Mouse (Mus musculus) intestine, embryonic 15.5 days (tissue): ENCODE measurements at regions not wholly inside any gene's neighbourhood (a gene's known extent, or its start where the extent isn't known, plus 50 kb on each side); places are given as distances from the start of the nearest gene placed in this dataset.
"Not testable (repeated sequence)": the region's sequence is repeated elsewhere in the genome, so short reads cannot be mapped to it uniquely, and the experiment has no call there.

Source experiments
- ATAC-seq: fragments of 200-750 bp; cut with Nextera tagmentation; 2 replicates; pipeline ENCODE4 v1.8.0; 2017; ENCODE audit warnings: moderate TSS enrichment, moderate library complexity
- H3K27ac ChIP-seq: fragments of 300-500 bp; sonication (generic); 2 replicates; pipeline ENCODE4 v1.5.1; 2015; ENCODE audit warnings: mild to moderate bottlenecking, inconsistent platforms
- H3K27me3 ChIP-seq: fragments of 300-500 bp; sonication (generic); replicated peaks from 2 replicates; pipeline ENCODE4 v1.6.1; 2015; ENCODE audit warnings: inconsistent platforms
- H3K36me3 ChIP-seq: fragments of 300-500 bp; sonication (generic); 2 replicates; pipeline ENCODE4 v1.6.1; 2015; ENCODE audit warnings: inconsistent platforms
- H3K4me1 ChIP-seq: fragments of 300-500 bp; sonication (generic); replicated peaks from 2 replicates; pipeline ENCODE4 v1.6.1; 2015; ENCODE audit warnings: inconsistent platforms
- H3K4me2 ChIP-seq: fragments of 300-500 bp; sonication (generic); replicated peaks from 2 replicates; pipeline ENCODE4 v1.6.1; 2015; ENCODE audit warnings: mild to moderate bottlenecking, inconsistent platforms
- H3K4me3 ChIP-seq: fragments of 300-500 bp; sonication (generic); replicated peaks from 2 replicates; pipeline ENCODE4 v1.5.1; 2015; ENCODE audit warnings: inconsistent platforms
- H3K9ac ChIP-seq: fragments of 300-500 bp; sonication (generic); 2 replicates; pipeline ENCODE4 v1.6.1; 2015; ENCODE audit warnings: inconsistent platforms
- H3K9me3 ChIP-seq: fragments of 300-500 bp; sonication (generic); 2 replicates; pipeline ENCODE4 v1.6.1; 2016; ENCODE audit warnings: inconsistent platforms
- WGBS: fragments of 180-500 bp; shearing (Covaris S2); methylation state at CpG from one replicate; pipeline ENCODE4 v1.1.7; 2015; 5-methylcytosine and 5-hydroxymethylcytosine counted together

DNA sequence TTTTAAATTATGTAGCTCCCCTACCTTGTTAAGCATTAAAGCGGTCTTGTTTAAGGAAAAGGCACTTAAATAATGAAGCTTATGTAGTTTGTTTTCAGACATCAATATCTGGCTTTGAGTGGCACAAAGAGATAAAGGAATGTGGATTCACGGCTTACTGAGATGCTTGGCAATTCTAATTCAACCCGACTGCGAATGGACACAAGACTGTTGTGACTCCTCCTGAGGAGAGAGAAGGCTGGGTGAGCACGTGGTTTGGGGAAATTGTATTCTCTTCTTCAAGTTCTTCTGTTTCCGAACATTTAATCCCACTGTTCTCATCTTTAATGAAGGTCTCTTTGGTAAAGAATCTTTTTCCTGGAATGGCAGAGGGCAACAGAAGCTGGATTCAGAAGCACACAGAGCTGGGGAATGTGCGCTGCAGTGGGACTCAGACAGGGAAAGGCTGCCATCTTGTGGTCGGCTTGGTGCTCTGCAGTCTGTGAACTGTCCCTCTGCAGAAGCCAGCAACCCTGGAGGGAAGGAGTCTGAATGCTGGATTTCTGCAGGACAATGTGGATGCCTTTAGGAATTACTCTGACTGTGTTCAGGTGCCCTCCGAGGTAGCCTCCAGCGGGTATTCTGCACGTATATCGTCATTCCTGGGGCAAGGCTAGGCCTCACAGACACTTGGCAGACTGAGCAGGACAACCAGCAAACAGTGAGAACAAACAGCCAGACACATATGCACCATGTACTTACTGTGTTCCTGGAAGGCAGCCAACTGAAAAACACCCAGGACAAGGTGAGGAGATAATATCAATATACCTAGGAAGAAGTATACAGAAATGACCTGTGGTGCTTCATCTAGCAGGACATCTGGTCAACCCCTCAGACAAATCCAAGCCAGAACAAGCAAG is 54.0 kb upstream of the Pax1 start:
- no peaks in the 10 kb centered on the region for H3K27me3 ChIP-seq
- H3K4me1 ChIP-seq = no peaks in the 10 kb centered on the region
- no peaks in the 10 kb centered on the region for H3K36me3 ChIP-seq
- 17% methylated on average over 12 of the region's 12 CpGs for WGBS
- H3K4me3 ChIP-seq = no peak overlapping the region
- H3K9me3 ChIP-seq = no peaks in the 10 kb centered on the region
- H3K4me2 ChIP-seq = no peak overlapping the region
- no peak overlapping the region for H3K27ac ChIP-seq
- peak; percentile 90 for ATAC-seq
- H3K9ac ChIP-seq = no peak overlapping the region

DNA sequence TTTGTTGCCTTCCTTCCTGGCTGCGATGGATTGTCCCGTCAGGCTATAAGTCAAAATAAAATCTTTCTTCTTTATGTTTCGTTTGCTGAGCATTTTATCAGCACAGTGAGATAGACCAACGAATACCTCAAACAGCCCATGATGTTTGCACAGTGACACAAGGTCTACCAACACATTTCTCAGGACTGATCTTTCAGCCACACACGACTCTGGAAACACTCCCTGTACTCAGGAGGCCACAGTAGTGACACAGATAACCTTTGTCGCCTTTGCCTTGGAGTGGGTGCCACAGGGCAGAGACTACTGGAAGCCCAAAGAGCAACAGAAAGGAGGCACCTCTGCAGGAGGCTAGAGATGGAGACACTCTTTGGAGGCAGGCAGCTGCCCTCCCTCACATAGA is 55.0 kb upstream of the Pax1 start:
- Histone ChIP-seq H3K9ac (no peak overlapping the region), H3K4me2 (no peak overlapping the region), H3K36me3 (no peaks in the 10 kb centered on the region), H3K27ac (no peak overlapping the region), H3K27me3 (no peaks in the 10 kb centered on the region), H3K4me3 (no peak overlapping the region), H3K9me3 (no peaks in the 10 kb centered on the region), H3K4me1 (no peaks in the 10 kb centered on the region)
- ATAC-seq = peak; percentile 62
- WGBS = 42% methylated on average over 6 of the region's 6 CpGs

DNA sequence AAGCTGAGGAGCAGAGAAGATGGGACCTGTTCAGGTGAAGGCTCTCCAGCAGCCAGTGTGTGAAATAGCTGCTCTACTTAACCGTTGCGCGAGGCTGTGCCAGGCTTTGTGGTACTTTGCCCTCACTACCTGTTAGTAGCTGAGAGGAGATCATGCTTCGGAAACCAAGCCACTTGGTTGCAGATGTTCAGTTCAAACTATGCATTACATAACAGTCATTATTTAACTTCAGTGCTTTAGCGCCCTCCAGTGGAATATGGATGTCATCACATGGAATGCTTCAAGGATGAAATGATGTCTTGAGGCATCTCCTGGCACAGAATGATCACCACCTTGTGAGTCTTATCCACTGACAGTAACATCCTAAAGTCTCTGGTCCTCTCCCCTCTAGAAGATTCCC is 56.5 kb upstream of the Pax1 start:
- Histone ChIP-seq H3K9me3 (no peaks in the 10 kb centered on the region), H3K27me3 (no peaks in the 10 kb centered on the region), H3K9ac (no peak overlapping the region), H3K4me1 (no peaks in the 10 kb centered on the region), H3K36me3 (no peaks in the 10 kb centered on the region), H3K4me3 (no peak overlapping the region), H3K27ac (no peak overlapping the region), H3K4me2 (no peak overlapping the region)
- WGBS = 35% methylated on average over 5 of the region's 5 CpGs
- 0 out of 2 replicates have a peak, but pooled peaks have one; percentile 19 for ATAC-seq

DNA sequence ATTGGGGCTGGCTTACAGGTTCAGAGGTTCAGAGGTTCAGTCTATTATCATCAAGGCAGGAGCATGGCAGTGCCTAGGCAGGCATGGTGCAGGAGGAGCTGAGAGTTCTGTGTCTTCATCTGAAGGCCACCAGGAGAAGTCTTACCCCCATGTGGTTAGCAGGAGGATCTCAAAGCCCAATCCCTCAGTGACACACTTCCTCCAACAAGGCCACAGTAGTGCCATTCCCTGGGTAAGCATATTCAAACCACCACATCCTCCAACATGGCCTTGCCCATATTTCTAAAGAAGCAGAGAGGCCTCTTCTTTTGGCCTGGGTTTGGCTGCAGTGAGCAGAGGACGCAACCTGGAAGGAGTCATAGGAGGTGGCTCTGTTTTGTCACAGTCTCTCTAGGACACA is 61.2 kb upstream of the Pax1 start:
- Histone ChIP-seq H3K27ac (no peak overlapping the region), H3K4me1 (no peaks in the 10 kb centered on the region), H3K9ac (no peak overlapping the region), H3K9me3 (no peaks in the 10 kb centered on the region), H3K4me3 (no peak overlapping the region), H3K27me3 (no peaks in the 10 kb centered on the region), H3K4me2 (no peak overlapping the region), H3K36me3 (no peaks in the 10 kb centered on the region)
- ATAC-seq = no peak
- 96% methylated on average over 1 of the region's 1 CpGs for WGBS

DNA sequence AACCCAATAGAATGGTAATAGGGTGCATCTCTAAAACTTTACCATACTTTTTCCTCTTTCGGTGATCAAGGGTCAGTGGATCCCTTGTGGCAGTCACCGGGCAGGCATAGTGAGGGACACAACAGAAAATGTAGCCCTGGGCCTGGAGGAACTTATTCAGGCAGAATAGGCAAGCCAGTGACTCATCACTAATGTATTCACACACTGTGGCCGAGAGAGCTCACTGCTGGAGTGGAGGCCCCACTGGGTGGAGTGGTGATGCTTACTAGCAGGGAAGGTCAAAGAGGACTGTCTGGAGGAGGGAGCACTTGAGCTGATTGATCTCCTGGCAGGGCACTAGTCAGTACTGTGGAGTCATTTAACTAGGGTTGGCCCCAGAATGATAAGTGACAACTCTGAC is 62.4 kb upstream of the Pax1 start:
- Histone ChIP-seq H3K4me1 (no peaks in the 10 kb centered on the region), H3K27me3 (no peaks in the 10 kb centered on the region), H3K36me3 (no peaks in the 10 kb centered on the region), H3K27ac (no peak overlapping the region), H3K4me3 (no peak overlapping the region), H3K9ac (no peak overlapping the region), H3K4me2 (no peak overlapping the region), H3K9me3 (no peaks in the 10 kb centered on the region)
- no peak for ATAC-seq
- WGBS = 67% methylated on average over 3 of the region's 3 CpGs

DNA sequence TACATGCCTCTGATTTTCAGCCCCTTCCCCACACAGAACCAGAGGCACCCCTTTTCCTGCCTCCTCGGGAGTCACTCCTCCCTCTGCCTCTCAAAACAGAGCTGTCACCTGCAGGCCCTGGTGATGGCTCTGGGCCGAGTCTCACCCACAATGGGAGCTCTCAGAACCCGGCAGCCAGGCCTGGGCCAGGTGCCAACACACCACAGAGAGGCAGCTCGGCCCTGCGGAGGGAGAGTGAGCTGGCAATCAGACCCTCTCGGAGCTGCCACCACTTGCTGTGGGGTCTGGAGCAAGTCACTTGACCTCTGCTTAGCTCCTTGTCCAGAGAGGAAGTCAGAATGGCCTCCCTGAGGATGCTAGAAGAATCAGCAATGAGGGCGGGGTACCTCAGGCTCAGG is 63.2 kb upstream of the Pax1 start:
- 43% methylated on average over 7 of the region's 7 CpGs for WGBS
- H3K4me2 ChIP-seq = no peak overlapping the region
- no peak overlapping the region for H3K9ac ChIP-seq
- H3K27me3 ChIP-seq = no peaks in the 10 kb centered on the region
- no peak overlapping the region for H3K27ac ChIP-seq
- peak; percentile 78 for ATAC-seq
- H3K36me3 ChIP-seq = no peaks in the 10 kb centered on the region
- no peaks in the 10 kb centered on the region for H3K4me1 ChIP-seq
- no peak overlapping the region for H3K4me3 ChIP-seq
- no peaks in the 10 kb centered on the region for H3K9me3 ChIP-seq

DNA sequence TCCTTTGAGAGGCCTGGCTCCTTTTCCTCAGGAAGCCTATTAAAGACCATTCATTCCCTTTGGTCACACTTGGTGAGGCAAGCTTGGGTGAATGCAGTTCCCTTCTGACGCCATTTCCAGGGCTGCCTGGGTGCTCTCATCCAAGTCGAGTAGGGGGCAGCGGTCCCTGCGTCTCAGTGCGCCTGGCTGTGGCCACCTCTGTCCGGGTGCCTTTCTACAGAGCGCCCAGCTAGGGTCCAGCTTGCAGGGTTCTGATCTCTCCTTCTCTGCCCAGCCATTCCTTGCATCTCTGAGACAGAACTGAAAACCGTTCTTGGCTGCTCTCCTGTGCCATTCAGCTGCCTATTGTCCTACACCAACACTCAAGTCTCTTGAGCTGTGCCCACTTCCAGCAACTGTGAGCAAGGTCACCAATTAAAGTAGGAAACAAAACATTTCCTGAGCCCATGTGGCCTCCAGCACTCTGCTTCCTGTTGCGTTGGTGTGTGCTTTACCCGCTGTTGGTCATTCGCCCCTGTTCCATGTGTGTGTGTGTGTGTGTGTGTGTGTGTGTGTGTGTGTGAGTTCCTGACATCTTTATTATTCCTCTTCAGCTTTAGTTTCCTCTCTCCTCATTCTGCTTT is 63.7 kb upstream of the Pax1 start:
- no peaks in the 10 kb centered on the region for H3K4me1 ChIP-seq
- WGBS = 81% methylated on average over 11 of the region's 11 CpGs
- peak; percentile 41; the same call in 1 of the 2 replicates for ATAC-seq

DNA sequence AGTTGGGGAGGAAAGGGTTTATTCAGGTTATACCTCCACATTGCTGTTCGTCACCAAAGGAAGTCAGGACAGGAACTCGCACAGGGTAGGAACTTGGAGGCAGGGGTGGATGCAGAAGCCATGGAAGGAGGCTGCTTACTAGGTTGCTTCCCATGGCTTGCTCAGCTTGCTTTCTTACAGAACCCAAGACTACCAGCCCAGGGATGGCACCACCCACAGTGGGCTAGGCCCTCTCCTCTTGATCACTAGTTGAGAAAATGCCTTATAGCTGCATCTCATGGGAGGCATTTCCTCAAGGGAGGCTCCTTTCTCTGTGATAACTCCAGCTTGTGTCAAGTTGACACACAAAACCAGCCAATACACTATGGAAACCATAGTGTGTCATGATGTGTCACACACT is 66.8 kb upstream of the Pax1 start:
- H3K36me3 ChIP-seq, H3K9ac ChIP-seq, H3K27me3 ChIP-seq, H3K4me3 ChIP-seq, H3K4me1 ChIP-seq, H3K4me2 ChIP-seq, ATAC-seq, H3K27ac ChIP-seq, H3K9me3 ChIP-seq: not testable (repeated sequence)
- WGBS = 82% methylated on average over 2 of the region's 2 CpGs

More for the DNA sequence above, 63.7 kb upstream of the Pax1 start:
- Histone ChIP-seq H3K27me3 (no peaks in the 10 kb centered on the region), H3K4me3 (no peak overlapping the region), H3K9ac (no peak overlapping the region), H3K9me3 (no peaks in the 10 kb centered on the region), H3K36me3 (no peaks in the 10 kb centered on the region), H3K4me2 (no peak overlapping the region), H3K27ac (no peak overlapping the region)

DNA sequence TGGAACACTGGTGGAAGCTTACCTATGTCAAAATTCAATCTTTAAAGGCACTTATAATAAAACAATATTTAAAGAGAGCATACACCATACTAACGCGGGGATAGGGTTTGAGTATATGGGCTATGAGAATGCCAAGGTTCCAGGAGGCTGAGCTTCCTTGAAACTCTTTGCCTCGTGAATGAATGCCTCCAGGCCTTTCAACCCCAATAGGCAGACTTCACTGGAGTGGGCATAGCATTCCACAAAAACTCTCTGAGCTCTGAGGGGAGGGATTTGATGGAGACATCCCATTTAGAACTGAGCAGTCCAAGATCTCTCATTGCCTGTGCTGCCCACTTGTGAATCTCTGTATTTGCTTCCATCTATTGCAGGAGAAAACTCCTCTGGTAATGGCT is 68.4 kb upstream of the Pax1 start:
- ATAC-seq = no peak
- Histone ChIP-seq H3K4me1 (no peaks in the 10 kb centered on the region), H3K9me3 (no peaks in the 10 kb centered on the region), H3K36me3 (no peaks in the 10 kb centered on the region), H3K4me2 (no peak overlapping the region), H3K4me3 (no peak overlapping the region), H3K27me3 (no peaks in the 10 kb centered on the region), H3K27ac (no peak overlapping the region), H3K9ac (no peak overlapping the region)
- WGBS = 71% methylated on average over 3 of the region's 3 CpGs

DNA sequence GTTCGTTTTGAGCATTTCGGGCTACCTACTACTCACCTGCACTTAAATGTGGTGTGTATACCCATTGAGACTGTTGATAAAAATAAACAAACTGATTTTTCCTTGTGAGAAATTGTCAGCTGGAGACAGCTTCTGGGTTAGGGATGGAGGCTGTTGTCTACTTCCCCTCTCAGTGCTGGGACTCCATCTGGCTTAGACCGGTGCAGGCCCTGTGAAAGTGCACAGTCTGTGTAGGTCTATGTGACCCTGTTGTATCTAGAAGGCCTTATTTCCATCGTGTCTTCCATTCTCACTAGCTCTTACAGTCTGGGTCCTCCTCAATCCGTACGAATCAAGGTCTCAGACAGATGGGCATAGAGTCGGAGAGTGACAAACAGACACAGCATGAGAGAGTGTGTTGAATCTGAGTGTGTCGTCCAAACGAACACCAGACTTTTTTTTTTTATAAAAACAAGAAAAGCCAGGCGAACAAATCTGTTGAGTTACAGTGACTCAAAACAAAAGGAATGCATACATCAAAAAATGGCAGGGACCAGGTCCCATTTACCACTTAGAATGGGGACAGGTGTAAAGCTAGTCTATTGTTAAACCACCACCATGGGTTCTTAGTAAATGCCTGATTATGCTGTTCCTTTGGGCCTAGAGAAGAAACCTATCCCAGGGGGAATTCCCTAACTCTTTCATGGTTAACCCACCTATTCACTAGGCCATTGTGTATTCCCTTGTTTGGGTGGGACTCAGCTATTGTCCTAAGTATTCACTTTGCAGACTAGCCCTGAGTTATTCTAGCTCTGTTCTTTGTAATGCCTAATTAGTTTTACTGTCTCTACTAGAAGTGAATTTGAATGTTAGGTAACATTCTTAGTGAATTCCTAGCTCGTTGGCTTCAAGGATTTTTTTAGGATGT is 69.1 kb upstream of the Pax1 start:
- WGBS = 69% methylated on average over 11 of the region's 11 CpGs
- ATAC-seq = no peak
- Histone ChIP-seq H3K9ac (no peak overlapping the region), H3K27me3 (no peaks in the 10 kb centered on the region), H3K4me1 (no peaks in the 10 kb centered on the region), H3K4me3 (no peak overlapping the region), H3K36me3 (no peaks in the 10 kb centered on the region), H3K4me2 (no peak overlapping the region), H3K27ac (no peak overlapping the region), H3K9me3 (no peaks in the 10 kb centered on the region)

DNA sequence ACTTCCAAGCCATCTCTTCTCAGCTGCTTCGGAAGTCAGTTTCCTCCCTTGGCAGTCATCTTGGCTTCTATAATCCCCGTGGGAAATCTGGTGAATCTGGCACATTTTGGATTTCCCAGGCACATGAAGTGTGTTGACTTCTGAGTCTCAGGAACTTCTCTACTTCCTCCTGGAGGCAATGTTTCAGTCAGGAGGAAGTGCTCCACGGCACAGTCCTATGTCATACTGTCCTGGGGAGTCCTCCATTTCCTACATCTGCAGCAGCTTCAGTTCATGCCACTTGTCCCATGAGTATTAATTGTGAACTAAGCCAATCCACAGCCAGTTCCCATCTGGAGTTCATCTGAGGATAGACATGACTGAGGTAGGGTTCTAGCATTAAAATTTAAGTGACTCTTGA is 78.3 kb upstream of the Pax1 start:
- Histone ChIP-seq H3K27ac (no peak overlapping the region), H3K4me1 (no peaks in the 10 kb centered on the region), H3K9me3 (no peaks in the 10 kb centered on the region), H3K36me3 (no peaks in the 10 kb centered on the region), H3K4me2 (no peak overlapping the region), H3K4me3 (no peak overlapping the region), H3K9ac (no peak overlapping the region), H3K27me3 (no peaks in the 10 kb centered on the region)
- ATAC-seq = no peak
- WGBS = 76% methylated on average over 3 of the region's 3 CpGs

DNA sequence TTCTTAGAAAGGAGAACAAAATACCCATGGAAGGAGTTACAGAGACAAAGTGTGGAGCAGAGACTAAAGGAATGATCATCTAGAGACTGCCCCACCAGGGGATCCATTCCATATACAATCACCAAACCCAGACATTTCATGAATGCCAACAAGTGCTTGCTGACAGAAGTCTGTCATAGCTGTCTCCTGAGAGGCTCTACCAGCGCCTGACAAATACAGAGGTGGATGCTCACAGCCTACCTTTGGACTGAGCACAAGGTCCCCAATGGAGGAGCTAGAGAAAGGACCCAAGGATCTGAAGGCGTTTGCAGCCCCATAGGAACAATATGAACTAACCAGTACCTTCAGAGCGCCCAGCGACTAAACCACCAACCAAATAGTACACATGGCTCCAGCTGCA is 83.6 kb upstream of the Nkx2-2 start:
- ATAC-seq = no peak
- Histone ChIP-seq H3K4me2 (no peak overlapping the region), H3K9ac (no peak overlapping the region), H3K36me3 (no peaks in the 10 kb centered on the region), H3K27ac (no peak overlapping the region), H3K4me1 (no peaks in the 10 kb centered on the region), H3K4me3 (no peak overlapping the region), H3K27me3 (no peaks in the 10 kb centered on the region), H3K9me3 (no peaks in the 10 kb centered on the region)
- WGBS = 83% methylated on average over 4 of the region's 4 CpGs
